Mouse (Mus musculus) liver, embryonic 14.5 days (tissue): Measurements from ENCODE around the gene Olfr514.

ENCODE experiments used
- CTCF ChIP-seq: IDR thresholded peaks from 2 replicates; pipeline ENCODE4 v1.5.1; 2016; ENCODE audit warnings: antibody characterized with exemption, low read depth, control low read depth
- EP300 ChIP-seq: IDR thresholded peaks from 2 replicates; pipeline ENCODE4 v1.6.1; 2016; ENCODE audit warnings: antibody characterized with exemption, low read depth

GRCm38 (mm10) chr7:108872279-108872678 is 46.5 kb upstream of the Olfr514 start, which contains the start of gene Olfr517:
- TF ChIP-seq EP300 (no peak), CTCF (no peak)
